Mouse (Mus musculus) limb, embryonic 11.5 days (tissue): ENCODE data around the gene Slc39a13. TPM values are rescaled to one million over a fixed set of nuclear protein-coding genes. Genes with fewer than 3 reads are reported as not detected.

Source experiments
- ATAC-seq: fragments of 200-750 bp; cut with Nextera tagmentation; 2 replicates; pipeline ENCODE4 v1.8.0; 2017; ENCODE audit warnings: low read depth; ENCODE audit not compliant: insufficient number of reproducible peaks, low FRiP score, low TSS enrichment
- DNase-seq: peaks from one replicate; pipeline ENCODE4 v3.0.0-alpha.2; 2015; ENCODE audit warnings: low spot score
- H3K27ac ChIP-seq: fragments of 300-500 bp; sonication (generic); replicated peaks from 2 replicates; pipeline ENCODE4 v1.5.1; 2014; ENCODE audit warnings: low read depth, mild to moderate bottlenecking, low read length
- H3K27me3 ChIP-seq: fragments of 300-500 bp; sonication (generic); 2 replicates; pipeline ENCODE4 v1.6.1; 2014; ENCODE audit warnings: mild to moderate bottlenecking, low read length, mixed read lengths; ENCODE audit not compliant: control insufficient read depth, insufficient read depth
- H3K36me3 ChIP-seq: fragments of 300-500 bp; sonication (generic); 2 replicates; pipeline ENCODE4 v1.6.1; 2014; ENCODE audit warnings: mild to moderate bottlenecking, low read length, moderate library complexity, mixed read lengths; ENCODE audit not compliant: control insufficient read depth, insufficient read depth
- H3K4me1 ChIP-seq: fragments of 300-500 bp; sonication (generic); 2 replicates; pipeline ENCODE4 v1.6.1; 2014; ENCODE audit warnings: low read length, mixed read lengths; ENCODE audit not compliant: control insufficient read depth, insufficient read depth
- H3K4me2 ChIP-seq: fragments of 300-500 bp; sonication (generic); 2 replicates; pipeline ENCODE4 v1.6.1; 2014; ENCODE audit warnings: low read depth, mild to moderate bottlenecking, moderate library complexity; ENCODE audit not compliant: severe bottlenecking
- H3K4me3 ChIP-seq: fragments of 300-500 bp; sonication (generic); 2 replicates; pipeline ENCODE4 v1.5.1; 2014; ENCODE audit warnings: low read depth, low read length
- H3K9ac ChIP-seq: fragments of 300-500 bp; sonication (generic); 2 replicates; pipeline ENCODE4 v1.6.1; 2014; ENCODE audit warnings: mild to moderate bottlenecking, low read length
- H3K9me3 ChIP-seq: fragments of 300-500 bp; sonication (generic); 2 replicates; pipeline ENCODE4 v1.6.1; 2016; ENCODE audit warnings: low read length; ENCODE audit not compliant: control insufficient read depth
- WGBS: fragments of 180-500 bp; shearing (Covaris S2); extraction: QIAGEN DNeasy Blood & Tissue Kit; methylation state at CpG from one replicate; pipeline ENCODE4 v1.1.7; 2014; 5-methylcytosine and 5-hydroxymethylcytosine counted together
- polyA plus RNA-seq: library from polyadenylated mRNA; unstranded; fragments of >200 nt; fragmentation: Nextera tagmentation; extraction: Ambion mirVana; gene quantifications from 2 replicates; pipeline ENCODE4 v1.2.1, GENCODE M21; 2014

Slc39a13 gene
- polyA plus RNA-seq, 1 experiment from 2014 or later = 27.1 TPM

DNA sequence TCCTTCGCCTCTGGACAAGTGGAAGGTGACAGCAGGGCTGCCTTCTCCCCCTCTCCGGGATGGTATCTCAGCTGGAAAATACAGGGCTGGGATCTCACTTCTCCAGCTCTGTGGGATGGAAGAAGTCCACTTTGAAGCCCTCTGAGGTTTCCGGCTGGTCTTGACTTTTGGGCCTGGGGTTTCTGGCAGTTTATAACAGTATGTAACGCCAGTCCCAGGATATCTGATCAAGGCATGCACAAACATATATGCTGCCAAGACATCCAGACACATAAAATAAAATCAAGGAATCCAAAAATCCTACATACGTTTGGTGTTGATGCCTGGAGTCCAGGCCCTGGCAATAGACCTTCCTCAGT lies 8.8 kb upstream of the Slc39a13 start:
- Histone ChIP-seq H3K4me1 (no peaks in the 10 kb centered on the region), H3K27ac (no peak overlapping the region)

DNA sequence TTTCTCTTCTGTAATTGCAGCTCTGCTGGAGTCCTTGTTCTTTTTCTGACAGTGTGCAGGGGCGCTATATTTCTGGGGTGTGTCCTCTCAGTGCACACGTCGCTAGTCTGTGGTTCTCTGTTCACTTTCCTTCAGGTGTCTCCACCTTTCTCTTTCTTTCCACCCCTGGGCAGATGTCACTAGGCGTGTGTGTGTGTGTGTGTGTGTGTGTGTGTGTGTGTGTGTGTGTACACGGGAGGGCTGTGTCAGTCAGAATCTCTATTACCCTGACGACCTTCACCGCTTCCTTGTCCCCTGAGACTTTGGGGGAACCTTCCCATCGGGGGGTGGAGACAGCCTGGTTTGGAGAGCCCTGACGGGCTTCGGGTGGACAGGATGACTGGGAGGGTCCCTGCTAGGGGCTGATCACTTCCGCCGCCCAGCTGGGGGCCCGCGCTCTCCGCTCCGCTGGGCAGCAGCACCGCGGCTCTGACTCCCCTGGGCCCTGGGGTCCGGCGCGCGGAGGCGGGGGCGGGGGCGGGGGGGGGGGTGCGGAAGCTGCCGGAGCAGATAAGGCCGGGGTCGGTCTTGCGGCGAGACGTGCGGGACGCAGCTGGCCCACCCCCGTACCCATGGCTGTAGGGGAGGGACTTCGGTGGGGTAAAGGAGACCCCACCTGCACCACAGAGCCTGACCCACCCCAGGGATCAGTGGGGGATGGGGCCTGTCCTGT lies 8.3 kb upstream of the Slc39a13 start:
- peak; percentile 40 for DNase-seq
- H3K9ac ChIP-seq = peak overlapping the region; percentile 67
- H3K27ac ChIP-seq = no peak overlapping the region
- WGBS = 0% methylated on average over 18 of the region's 36 CpGs
- no peaks in the 10 kb centered on the region for H3K4me1 ChIP-seq
- no peaks in the 10 kb centered on the region for H3K27me3 ChIP-seq
- ATAC-seq = peak; percentile 41; the same call in 1 of the 2 replicates
- H3K4me2 ChIP-seq = peak overlapping the region; percentile 89
- H3K36me3 ChIP-seq = no peaks in the 10 kb centered on the region
- no peaks in the 10 kb centered on the region for H3K9me3 ChIP-seq
- H3K4me3 ChIP-seq = peak overlapping the region; percentile 42

More for the DNA sequence above, 8.8 kb upstream of the Slc39a13 start:
- no peak for ATAC-seq
- peak overlapping the region; percentile 42 for H3K4me3 ChIP-seq
- no peaks in the 10 kb centered on the region for H3K36me3 ChIP-seq
- H3K9ac ChIP-seq = peak overlapping the region; percentile 67
- H3K9me3 ChIP-seq = no peaks in the 10 kb centered on the region
- no peak for DNase-seq
- WGBS = 29% methylated on average over 5 of the region's 5 CpGs
- H3K27me3 ChIP-seq = no peaks in the 10 kb centered on the region
- H3K4me2 ChIP-seq = peak overlapping the region; percentile 89

DNA sequence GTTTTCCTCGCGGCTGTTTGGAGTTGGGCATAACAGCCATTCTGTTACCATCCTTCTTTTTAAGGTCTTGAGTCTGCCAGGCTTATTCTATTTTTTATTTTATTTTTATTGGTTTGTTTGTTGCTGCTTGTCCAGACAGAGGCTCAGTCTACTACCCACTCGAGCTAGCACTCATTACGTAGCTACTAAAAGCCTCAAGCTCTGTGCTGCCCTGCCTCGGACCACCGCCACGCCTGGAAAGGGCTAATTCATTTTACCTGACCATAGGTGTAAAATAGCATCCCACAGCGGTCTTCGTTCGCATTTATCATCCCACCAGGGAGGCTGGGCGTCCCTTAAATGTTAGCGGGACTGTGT lies 7.7 kb upstream of the Slc39a13 start:
- no peaks in the 10 kb centered on the region for H3K4me1 ChIP-seq
- no peaks in the 10 kb centered on the region for H3K27me3 ChIP-seq
- no peak for DNase-seq
- H3K9ac ChIP-seq = no peak overlapping the region
- ATAC-seq = no peak
- H3K27ac ChIP-seq = no peak overlapping the region
- H3K36me3 ChIP-seq = no peaks in the 10 kb centered on the region
- peak overlapping the region; percentile 89 for H3K4me2 ChIP-seq
- H3K4me3 ChIP-seq = peak overlapping the region; percentile 42; the same call in 1 of the 2 replicates
- no peaks in the 10 kb centered on the region for H3K9me3 ChIP-seq
- 15% methylated on average over 12 of the region's 12 CpGs for WGBS

DNA sequence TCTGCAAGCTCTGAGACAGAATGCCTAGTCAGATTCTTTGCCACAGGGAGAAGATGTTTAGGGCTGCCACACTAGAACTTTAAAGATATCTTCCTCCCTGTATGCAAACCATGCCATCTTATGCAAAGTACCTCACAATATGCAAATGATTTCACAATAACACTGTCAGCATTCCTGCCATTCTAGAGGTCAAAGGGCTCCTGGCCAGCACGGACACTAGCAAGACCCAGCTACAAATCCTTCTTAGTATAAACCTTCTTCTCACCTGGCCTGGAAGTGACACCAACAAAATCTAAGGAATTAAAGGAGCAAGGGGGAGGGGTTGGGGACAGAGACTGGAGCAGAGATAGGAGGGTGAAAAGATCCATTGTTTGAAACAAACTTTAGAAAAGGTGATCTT lies 1.9 kb upstream of the Slc39a13 start:
- DNase-seq (no peak), ATAC-seq (no peak)
- Histone ChIP-seq H3K9me3 (no peaks in the 10 kb centered on the region), H3K4me2 (no peak overlapping the region), H3K9ac (no peak overlapping the region), H3K27ac (no peak overlapping the region), H3K36me3 (peaks cover 2% of the 10 kb centered on the region), H3K4me1 (peaks cover 15% of the 10 kb centered on the region), H3K27me3 (no peaks in the 10 kb centered on the region), H3K4me3 (no peak overlapping the region)
- 24% methylated on average over 1 of the region's 1 CpGs for WGBS

DNA sequence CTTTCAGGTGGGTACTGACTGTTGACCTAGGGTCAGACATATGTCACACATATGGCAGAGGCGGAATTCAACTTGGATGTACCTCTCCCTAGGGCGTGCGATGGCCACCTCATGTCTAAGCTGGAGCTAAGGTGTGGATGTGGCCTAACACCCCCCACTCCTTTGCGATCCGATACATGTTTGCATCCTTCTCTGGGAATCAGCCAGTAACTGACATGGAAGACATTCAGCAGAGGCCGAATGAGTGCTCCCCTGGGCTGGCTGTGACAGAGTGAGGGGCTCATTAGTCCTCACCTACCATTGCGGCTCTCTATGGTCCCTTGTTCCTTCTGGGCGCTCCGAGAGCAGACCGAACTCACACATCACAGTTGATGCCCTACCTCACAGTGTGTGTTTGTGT lies 842 bp upstream of the Slc39a13 start:
- peak overlapping the region; percentile 63 for H3K9ac ChIP-seq
- H3K4me1 ChIP-seq = peaks cover 15% of the 10 kb centered on the region
- H3K9me3 ChIP-seq = no peaks in the 10 kb centered on the region
- peak overlapping the region; percentile 58; the same call in 1 of the 2 replicates for H3K4me3 ChIP-seq
- peaks cover 4% of the 10 kb centered on the region for H3K36me3 ChIP-seq
- 81% methylated on average over 10 of the region's 10 CpGs for WGBS
- H3K27ac ChIP-seq = peak overlapping the region; percentile 68
- peak; percentile 12; the same call in 1 of the 2 replicates for ATAC-seq
- DNase-seq = peak; percentile 32
- H3K4me2 ChIP-seq = peak overlapping the region; percentile 88
- H3K27me3 ChIP-seq = no peaks in the 10 kb centered on the region

DNA sequence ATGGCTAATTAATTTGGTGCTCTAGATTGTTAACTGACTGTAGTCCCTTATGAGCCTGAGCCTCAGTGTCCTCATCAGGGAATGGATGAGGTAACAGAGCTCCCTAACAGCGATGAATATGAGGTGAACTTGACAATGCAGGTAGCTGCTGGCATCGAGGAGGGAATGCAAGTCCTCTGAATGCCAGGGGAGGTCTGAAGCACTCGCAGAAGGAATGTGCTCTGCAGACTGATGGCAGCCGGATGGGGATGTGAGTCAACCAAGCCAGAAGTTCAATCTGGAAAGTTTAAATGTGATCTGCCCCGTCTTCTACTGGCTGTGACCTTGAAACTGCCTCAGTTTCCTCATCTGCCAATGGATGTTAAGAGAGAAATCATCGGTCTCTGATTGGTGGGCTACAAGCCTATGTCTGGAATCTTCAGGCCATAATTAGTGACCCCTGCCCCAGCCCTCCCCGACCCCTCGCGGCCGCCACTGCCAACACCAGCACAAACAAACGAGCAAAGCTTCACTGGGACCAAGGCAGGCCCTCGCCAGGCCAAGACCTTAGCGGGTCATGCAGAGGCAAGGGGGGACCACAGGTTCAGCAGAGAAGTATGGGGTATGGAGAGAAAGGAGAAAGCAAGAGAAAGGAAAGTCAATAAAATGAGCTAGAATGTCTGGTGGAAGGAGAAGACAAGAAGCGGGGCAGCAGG lies 764 bp downstream of the Slc39a13 start:
- DNase-seq (peak; percentile 43), ATAC-seq (no peak)
- WGBS = 10% methylated on average over 14 of the region's 14 CpGs

DNA sequence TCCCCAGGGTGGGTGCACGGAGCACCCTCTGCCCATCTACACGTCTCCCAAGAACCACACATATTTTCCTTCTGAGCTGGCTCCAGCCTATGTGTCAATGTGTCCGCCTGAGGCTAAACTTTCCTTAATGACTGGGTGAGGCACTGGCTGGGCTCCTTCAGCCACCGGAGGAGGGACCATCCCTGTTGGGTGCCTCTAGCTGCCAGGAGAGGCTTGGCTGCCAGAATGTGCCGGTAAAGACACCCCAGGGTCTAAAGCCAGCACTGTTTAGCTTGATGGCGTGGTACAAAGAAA lies 1.4 kb downstream of the Slc39a13 start:
- Histone ChIP-seq H3K4me2 (peak overlapping the region; percentile 88), H3K9me3 (no peaks in the 10 kb centered on the region), H3K36me3 (peaks cover 11% of the 10 kb centered on the region), H3K27ac (no peak overlapping the region), H3K4me1 (peaks cover 15% of the 10 kb centered on the region), H3K27me3 (no peaks in the 10 kb centered on the region), H3K9ac (0 out of 2 replicates have a peak overlapping the region, but pooled peaks have one; percentile 38), H3K4me3 (peak overlapping the region; percentile 58; the same call in 1 of the 2 replicates)
- ATAC-seq (no peak), DNase-seq (no peak)
- 48% methylated on average over 6 of the region's 6 CpGs for WGBS

More for the DNA sequence above, 764 bp downstream of the Slc39a13 start:
- peak overlapping the region; percentile 68; the same call in 1 of the 2 replicates for H3K27ac ChIP-seq
- H3K4me1 ChIP-seq = peaks cover 15% of the 10 kb centered on the region
- no peaks in the 10 kb centered on the region for H3K9me3 ChIP-seq
- H3K9ac ChIP-seq = peak overlapping the region; percentile 63
- H3K27me3 ChIP-seq = no peaks in the 10 kb centered on the region
- peaks cover 5% of the 10 kb centered on the region for H3K36me3 ChIP-seq
- H3K4me2 ChIP-seq = peak overlapping the region; percentile 88
- peak overlapping the region; percentile 58 for H3K4me3 ChIP-seq

DNA sequence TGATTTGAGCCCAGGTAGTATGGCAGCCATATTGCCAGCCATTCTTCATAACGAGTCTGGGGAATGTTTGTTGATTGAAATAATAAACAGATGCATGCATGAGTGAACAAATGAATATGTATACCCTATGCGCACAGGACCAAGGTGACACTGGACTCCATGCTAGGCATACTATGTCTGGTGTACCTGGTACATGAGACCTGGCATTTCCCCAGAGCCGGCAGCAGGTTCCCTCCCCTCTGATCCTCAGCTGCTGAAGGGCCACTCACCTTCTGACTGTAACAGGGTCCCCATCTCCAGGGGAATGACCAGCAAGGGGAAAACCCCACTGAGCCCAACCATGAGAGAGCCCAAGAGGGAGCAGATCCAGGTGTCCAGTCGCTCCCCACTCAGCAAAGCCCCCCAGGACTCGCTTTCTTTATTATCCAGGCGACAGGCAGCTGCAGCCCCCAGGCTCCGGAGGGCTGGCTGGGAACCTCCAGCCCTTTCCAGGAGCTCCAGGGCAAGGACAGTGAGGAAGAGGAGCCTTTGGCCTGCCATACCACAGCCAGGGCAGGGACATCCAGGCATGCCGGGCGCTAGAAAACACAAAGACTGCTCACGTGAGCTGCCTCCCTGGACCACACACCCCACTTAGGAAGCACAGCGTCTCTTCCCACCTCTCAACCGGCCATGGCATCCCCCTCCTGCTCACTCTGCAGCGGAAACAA lies 1.9 kb downstream of the Slc39a13 start:
- peaks cover 13% of the 10 kb centered on the region for H3K36me3 ChIP-seq
- no peaks in the 10 kb centered on the region for H3K27me3 ChIP-seq
- H3K4me3 ChIP-seq = peak overlapping the region; percentile 58; the same call in 1 of the 2 replicates
- H3K4me1 ChIP-seq = peaks cover 15% of the 10 kb centered on the region
- WGBS = 58% methylated on average over 13 of the region's 13 CpGs
- no peaks in the 10 kb centered on the region for H3K9me3 ChIP-seq
- DNase-seq (no peak), ATAC-seq (no peak)
- H3K9ac ChIP-seq = 0 out of 2 replicates have a peak overlapping the region, but pooled peaks have one; percentile 38
- H3K4me2 ChIP-seq = peak overlapping the region; percentile 88; the same call in 1 of the 2 replicates
- no peak overlapping the region for H3K27ac ChIP-seq
